Mouse (Mus musculus): ENCODE results near the gene Cpn1.
"Not testable (repeated sequence)": the region's sequence is repeated elsewhere in the genome, so short reads cannot be mapped to it uniquely, and the experiment has no call there.

Cpn1 gene

DNA sequence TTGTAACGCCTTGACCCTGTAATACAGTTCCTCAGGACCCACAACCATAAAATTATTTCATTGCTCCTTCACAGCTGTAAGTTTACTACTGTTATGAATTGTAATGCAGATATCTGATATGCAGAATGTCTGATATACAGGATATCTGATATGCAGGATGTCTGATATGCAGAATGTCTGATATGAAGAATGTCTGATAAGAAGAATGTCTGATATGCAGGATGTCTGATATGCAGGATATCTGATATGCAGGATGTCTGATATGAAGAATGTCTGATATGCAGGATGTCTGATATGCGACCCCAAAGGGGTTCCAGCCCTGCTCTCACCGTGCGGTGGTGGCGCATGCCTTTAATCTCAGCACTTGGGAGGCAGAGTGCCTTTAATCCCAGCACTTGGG lies 4.4 kb downstream of the Cpn1 start:
- no peak for DNase-seq (ENCODE audit: low spot score in 2 of 2)

DNA sequence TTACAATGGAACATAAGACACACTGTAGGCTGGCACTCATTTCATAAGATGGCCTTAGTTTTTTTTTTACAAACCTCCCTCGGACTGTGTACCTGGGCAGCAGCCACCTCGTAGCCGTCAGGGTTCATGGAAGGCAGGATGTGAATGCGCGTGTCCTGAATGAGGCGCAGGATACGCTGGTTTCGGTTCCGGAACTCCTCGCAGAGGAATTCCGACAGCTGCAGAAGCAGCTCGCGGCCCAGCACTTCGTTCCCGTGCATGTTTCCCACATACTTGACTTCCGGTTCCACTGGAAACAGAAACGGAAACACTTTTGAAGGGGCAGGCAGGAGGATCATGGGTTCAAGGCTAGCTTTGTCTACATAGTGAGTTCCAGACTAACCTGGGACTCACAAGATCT lies 5.6 kb downstream of the Cpn1 start:
- DNase-seq (ENCODE audit: low spot score in 2 of 2): no peak

DNA sequence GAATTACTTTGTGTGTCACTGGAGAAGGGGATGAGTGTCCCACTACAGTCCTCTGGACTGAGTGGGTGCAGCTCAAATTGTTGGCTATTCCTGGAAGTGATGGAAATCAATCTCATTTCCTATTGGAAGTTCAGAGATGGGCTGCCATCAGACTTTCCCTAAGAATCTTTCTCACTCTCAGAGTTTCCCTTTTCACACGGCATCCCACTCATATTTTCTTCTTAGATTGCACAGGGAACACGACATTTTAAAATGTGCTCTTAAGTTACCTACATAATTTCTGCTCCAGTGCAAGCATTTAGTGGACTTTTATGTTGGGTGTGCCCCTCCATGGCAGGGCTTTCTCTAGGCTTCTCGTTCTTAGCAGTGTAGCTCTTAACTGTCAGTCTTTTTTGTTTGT lies 8.6 kb downstream of the Cpn1 start:
- no peak for DNase-seq (ENCODE audit: low spot score in 2 of 2)

DNA sequence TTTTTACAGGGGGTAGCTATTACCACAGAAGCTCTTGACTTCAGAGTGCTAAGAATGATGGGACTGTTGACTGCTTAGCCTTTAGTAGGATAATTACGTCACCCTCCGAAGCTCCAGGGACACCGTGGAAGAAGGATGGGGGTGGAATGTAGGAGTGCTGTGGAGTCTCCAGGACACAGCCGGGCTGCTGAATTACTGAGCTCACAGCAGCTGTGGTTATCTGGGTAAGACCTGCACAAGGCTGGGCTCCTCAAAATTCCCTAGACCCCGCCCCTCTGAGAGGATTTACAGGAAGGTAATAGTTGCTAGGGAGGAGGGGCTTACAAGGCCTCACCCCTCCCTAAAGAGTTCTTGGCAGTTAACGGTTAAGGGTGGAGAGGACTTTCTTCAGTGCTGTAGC lies 9.7 kb downstream of the Cpn1 start:
- no peak for DNase-seq (ENCODE audit: low spot score in 2 of 2)

DNA sequence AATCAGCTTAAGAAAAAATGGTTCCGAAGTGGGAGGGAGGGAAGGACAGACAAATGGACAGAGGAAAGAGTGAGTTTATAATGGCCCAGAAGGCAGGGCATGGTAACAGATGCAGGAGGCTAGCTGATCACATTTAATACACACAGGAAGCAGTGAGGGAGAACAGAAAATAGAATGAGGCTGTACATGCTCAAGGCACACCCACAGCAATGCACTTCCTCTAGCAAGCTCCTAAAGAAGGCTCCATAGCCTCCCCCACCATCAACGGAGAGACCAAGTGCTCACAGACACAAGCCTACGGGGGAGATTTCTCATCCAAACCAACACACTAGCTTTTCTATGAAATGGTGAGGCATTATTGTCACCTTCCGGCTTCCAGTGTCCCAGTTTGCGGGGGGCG lies 12.1 kb downstream of the Cpn1 start:
- no peak for DNase-seq (ENCODE audit: low spot score in 2 of 2)

DNA sequence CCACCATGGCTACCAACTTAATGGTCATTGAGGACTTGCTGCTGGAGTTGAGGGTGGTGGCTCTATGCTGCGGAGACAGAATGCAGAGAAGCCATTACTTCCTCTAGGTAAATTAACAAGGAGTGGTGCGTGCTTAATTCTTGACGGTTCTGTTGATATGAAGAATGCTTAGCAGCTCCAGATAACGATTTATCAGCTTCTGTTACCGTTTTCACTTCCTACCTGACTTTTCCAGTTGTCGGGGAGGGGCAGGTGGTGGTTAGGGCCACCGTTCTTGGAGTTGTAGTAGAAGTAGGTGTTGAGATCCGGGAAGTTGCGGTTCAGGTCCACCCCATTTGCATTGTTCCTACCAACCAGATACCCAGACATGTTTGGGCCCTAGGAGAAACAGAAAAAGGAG lies 12.6 kb downstream of the Cpn1 start:
- DNase-seq (ENCODE audit: low spot score in 2 of 2): no peak

DNA sequence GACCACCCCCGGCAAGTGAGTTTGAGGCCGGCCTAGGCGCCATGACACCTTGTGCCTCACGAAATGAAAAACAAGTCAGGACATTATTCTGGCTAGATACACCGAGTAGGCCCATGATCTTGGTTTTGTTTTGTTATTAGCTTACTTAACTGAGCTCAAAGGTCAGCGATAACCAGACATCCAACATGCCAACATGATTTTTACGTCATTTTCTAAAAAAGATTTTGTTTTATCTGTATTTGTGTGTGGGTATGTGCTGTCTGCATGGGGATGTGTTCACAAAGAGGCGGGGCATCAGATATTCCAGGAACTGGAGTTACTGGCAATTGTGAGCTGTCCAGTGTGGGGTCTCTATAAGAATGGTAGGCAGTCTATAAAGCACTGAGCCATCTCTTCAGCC lies 14.2 kb downstream of the Cpn1 start:
- DNase-seq (ENCODE audit: low spot score in 2 of 2): no peak

DNA sequence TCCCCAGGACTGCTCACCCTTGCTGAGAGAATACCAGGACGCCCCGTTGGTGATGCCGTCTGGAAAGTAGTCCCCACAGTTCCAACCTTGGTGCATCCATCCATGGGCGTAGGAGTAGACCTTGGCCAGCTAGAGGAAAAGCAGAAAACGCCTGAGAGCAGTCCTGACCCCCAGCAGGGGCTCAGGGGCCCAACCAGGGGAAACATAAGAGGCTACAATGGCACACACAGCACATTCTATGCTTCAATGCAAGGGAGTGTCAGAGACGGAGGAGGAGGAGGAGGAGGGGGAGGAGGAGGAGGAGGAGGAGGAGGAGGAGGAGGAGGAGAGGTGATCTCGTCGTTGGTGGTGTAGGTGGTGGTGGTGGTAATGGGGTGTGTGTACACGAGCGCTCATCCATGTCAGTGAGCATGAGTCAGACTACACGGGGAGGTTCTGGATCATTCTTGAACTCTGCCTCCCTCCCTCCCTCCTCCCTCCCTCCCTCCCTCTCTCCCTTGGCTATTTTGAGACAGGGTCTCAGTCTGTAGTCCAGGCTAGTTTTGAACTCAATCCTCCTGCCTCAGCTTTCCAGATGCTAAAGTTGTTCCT lies 17.8 kb downstream of the Cpn1 start:
- DNase-seq (ENCODE audit: low spot score in 2 of 2): no peak

DNA sequence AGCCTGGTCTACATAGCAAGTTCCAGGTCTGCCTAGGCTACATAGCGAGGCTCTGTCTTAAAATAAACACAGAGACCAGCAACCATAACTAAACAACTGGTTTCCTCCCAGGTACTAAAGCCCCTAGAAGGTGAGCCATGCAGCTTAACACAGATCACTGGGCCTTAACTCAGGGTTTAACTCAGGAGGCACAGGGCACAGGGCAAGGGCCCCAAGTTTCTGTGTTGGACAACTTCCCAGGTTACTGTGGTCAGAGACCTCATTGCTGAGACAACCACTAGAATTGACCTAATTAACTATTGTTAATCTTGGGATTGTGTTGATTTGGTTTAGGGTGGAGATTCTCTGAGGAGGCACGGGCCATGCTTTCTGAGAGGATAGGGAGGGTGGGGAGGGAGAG lies 19.9 kb downstream of the Cpn1 start:
- DNase-seq (ENCODE audit: low spot score in 2 of 2): no peak

DNA sequence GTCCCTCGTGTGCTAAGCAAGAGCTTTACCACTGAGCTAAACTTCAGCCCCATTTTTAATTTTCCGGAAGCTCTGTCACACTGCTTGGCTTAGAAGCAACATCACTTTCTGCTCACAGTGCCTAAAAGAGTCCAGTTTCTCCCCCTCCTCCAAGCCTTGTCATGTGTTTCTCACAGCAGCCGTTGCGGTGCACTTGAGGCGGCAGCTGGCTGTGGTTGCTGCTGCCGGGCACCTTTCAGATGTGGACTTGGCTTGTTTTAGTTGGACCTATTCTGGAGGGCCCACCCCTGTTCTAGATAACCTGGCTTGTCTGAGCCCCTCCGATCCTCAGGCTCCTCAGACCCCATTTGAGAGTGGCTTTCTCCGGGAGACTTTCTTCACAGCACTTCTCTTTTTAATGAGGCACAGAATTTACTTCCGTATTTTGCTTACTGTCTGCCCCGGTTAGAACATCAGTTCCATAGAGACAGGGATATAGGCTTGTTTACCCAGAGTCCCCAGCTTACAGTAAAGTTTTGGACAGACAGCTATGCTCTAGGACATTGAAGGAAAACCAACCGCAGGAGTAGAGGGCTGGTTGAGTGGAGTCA lies 20.8 kb downstream of the Cpn1 start:
- no peak for DNase-seq (ENCODE audit: low spot score in 2 of 2)

DNA sequence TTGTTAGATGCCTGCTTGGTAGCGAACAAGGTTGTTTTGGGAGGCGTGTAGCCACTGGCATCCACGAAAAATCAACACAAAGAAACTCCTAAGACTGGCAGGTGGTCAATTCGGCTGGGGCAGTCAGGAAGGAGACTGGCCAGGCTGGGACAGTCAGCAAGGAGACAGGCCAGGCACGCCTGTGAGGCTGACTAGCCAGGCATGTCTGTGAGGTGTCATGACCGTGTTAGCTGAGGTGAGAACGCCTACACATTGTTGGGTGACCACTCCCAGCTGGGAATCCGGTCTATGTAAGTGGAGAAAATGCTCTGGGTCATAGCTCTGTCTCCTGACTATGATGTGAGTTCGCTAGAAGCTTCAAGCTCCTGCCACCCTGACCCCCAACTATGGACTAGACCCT lies 23.6 kb downstream of the Cpn1 start:
- DNase-seq (ENCODE audit: low spot score in 2 of 2): no peak

DNA sequence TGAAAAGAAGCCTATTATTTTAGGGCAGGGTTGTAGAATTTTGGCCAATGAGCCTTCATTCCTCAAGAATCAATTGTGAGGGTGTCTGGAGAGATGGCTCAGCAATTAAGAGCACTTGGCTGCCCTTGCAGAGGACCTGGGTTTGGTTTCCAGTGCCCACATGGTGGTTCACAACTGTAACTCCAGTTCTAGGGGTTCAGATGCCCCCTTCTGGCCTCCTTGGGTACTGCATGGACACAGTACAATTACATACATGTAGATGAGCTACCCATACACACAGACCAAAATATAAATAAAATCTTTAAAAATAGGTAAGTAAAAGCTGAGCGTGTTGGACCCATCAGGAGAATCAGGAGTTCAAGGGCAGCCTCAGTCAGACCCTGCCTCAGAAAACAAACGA lies 25.2 kb downstream of the Cpn1 start:
- DNase-seq (ENCODE audit: low spot score in 2 of 2): no peak

DNA sequence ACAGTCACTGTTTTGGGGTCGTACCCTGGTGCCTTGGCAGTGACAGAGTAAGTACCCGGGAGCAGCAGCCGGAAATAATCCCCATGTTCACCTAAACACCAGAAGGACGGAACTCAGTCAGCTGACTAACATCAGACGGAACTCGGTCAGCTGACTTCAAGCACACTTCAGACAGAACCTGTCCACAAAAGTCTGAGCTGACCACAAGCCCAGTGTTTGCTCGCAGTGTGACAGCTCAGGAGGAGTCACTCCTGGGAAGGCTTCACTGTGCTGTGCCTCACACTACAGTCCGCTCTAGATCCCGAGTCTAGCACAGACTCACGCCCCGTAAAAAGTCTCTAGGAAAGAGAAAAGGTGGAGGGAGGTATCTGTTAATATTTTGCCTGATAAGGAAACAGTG lies 26.3 kb downstream of the Cpn1 start:
- DNase-seq (ENCODE audit: low spot score in 2 of 2): no peak

DNA sequence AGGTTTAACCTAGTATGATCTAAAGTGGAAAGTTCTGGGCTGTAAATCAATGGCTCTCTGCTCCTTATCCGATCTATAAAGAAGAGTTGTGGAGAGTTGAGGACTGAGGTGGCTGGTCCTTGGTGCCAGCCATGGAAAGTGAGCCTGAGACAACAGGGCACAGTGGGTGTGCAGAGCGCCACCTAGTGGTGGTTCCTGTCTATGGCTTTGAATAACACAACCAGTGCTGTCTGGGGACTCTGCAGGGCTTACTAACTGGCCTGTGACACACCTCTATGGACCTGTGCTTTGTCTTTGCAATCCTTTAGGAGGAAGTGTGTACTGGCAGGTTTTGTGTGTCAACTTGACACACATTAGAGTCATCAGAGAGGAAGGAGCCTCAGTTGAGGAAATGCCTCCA lies 27.2 kb downstream of the Cpn1 start:
- peak; percentile 49 to 70 for DNase-seq (ENCODE audit: low spot score in 2 of 2)

DNA sequence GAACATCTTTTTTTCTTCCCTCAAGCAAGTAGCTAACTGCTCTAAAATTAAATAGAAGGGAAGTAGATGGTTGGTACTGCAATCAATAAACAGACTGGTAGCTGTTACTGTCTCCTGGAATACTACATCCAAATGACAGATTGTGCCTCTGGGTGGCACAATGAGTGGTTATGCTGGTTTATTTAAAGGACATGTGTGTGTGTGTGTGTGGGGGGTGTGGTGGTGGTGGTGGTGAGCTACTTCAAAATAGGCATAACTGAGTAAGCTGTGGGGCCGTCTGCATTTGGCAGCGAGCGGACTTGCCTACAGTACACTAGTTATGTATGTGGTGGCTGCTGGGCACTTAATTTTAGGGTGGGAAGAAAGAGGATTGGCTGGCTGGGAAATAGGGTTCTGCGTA lies 28.5 kb downstream of the Cpn1 start:
- no peak for DNase-seq (ENCODE audit: low spot score in 2 of 2)

DNA sequence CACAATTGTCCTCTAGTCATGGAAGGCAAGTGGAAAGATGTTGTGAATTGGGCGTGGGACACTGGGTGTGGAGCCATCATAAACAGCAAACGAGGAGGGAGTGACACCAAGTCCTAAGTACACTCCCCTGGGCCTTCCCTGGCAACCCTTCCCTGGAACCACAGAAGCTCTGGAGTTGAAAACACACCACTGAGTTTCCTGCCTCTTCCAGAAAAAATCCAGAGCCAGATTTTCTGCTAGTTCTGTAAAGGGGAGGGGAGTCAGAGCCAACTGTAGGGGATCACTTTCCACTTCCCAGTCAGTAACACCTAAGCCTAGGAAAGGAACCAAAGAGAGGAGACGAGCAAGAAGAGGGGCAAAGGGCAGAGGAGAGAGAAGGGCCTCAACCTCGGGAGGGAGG lies 29.0 kb downstream of the Cpn1 start:
- DNase-seq (ENCODE audit: low spot score in 2 of 2): no peak

DNA sequence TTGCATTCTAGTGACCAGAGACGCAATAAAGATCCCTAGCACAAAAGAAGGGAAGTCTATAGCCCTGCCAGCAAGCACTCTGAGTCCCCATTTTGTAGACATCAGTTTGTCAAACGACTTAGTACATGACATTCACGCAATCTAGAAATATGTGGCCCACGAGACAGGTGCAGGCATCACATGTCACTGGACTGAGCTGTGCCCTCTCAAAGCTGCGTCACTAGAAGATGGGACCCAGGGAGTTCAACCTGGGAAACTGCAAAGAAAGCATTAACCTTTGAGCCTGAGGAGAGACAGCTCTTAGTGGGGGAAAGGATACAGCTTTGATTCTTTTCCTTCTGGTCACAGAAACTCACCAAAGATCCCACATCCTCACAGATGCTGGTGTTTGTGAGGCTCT lies 31.1 kb downstream of the Cpn1 start:
- no peak for DNase-seq (ENCODE audit: low spot score in 2 of 2)

DNA sequence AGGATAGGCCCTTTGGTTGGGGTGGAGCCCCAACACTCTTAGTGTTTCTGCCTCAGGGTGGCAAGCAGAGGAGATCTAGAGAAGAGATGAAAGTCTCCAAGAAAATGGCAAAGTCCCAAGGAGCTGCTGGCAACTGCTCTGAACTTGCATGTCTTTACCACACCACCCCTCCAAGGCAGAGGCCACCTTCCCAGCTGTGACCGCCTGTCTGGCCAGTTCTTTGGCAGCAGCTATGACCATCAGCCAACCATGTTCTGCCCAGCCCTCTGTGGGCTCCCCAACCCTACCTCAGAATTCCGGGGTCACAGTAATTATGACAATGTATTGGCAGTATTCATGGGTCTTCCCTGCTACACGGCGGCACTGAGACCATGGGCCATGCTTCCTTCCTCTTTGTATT lies 31.5 kb downstream of the Cpn1 start:
- DNase-seq (ENCODE audit: low spot score in 2 of 2): no peak

DNA sequence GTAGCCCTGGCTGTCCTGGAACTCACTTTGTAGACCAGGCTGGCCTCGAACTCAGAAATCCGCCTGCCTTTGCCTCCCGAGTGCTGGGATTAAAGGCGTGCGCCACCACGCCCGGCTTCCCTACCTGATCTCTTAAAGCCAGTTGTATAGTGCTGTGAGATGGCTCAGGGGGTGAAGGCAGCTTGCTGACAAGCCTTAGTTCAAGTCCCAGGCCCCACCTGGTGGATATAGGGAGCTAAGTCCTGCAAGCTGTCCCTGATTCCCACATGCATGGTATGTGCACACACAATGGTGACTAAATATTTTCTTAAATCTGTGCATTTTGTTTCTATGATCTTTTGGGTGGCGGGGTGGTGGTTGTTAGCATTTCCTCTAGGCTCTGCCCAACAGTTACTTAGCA lies 33.4 kb downstream of the Cpn1 start:
- DNase-seq (ENCODE audit: low spot score in 2 of 2): not testable (repeated sequence)

DNA sequence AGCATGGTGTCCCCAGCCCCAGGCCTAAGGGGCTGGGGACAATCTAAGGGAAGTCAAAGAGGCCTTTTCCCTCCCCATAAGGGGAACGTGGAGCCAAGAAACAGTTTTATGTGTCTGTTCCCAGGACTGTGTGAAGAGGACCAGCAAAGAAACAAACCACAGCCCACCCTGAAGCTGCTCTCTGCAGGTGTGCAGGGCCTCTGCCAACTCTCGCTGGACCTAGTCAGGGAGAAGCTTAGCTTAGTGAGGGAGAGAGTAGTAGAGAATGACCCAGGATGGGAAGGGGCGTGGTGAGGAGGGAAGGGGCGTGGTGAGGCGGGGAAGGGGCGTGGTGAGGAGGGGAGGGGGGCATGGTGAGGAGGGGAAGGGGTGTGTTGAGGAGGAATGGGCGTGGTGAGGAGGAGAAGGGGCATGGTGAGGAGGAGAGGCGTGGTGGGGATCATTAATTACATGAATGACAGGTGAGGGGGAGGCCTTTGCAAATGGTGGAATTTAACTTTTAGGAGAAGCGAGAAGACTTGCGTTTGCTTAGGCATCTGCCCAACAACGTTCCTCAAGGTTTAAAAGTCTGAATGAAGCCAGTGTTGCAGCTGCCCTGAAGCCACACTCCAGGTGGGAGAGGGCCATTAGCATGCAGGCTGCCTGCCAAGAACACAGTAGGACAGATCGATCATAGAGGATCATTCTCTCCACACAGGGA lies 37.1 kb downstream of the Cpn1 start:
- DNase-seq (ENCODE audit: low spot score in 2 of 2): no peak

DNA sequence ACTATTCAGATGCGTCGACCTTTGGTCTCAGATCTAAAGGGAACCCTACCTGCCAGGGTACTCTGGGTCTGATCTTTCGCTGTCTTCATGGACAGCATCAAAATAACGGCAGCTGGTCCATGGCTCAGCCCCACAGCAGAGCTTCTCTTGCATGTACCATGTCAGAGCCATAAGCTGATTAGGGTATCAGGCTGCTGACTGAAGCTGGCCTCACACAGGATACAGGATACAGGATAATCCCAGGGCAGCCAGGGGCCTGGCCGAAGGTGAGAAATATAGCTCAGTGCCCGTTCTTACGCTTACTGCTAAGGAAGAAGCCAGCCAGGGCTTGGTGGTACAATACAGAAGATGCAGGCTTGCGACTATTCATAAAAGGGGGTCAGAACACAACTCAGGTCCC lies 41.8 kb downstream of the Cpn1 start:
- no peak for DNase-seq (ENCODE audit: low spot score in 2 of 2)

DNA sequence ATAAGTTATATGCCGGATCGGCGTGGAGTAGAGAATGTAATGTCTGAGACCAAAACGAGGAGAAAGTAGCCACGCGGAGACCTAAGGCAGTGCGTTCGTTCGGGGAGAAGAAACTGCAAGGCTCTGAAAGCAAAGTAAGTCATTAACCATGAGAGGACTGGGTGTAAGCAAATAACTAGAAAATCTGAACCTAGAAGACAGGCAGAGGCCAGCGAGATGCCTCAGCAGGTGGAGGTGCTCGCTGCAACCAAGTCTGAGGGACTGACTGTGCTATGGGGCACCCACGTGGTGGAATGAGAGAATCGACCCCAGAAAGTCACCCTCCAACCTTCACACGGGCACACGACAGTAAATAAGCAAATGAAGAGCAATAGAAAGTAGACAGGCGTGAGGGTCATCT lies 43.3 kb downstream of the Cpn1 start:
- DNase-seq (ENCODE audit: low spot score in 2 of 2): no peak

DNA sequence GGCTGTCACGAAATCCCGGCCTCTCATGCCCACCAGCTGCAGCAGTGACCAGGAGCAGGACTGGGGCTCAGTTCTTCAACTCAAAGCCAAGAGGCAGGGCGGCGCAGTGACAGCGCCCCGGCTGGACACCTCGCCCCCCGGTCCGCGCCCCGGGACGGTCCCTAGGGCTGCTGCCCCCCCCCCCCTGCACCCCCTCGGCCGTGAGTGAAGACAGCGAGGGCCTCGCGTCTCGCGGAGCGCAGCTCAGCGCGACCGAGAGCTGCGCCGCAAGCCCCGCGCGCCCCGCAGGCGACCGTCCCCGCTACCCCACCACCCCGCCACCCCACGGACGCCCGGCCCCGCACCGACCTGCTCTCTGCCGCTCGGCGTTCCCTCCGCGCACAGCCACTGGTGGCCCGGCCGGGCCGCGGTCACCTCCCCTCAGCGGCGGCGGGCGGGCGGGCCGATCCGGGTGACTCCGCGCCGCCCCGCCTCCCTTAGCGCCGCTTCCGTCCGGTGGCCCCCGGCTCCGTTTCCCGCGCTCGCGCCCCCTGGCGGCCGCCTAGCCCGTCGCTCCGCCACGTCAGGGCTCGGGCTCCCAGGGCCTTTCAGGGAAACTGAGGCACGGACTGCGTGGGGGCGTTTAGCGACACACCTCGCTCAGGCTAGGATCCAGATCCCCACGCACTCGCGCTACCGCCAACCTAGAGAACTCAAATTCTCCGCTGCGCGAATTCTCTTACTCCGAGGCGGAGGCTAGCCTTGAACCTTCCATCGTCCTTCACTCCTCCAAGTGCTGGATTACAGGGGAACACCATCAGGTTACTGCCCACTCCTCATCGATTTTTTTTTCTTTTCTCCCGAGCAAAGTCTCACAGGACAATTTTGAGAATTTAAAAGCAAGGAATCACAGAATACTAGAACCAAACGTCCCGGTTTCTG lies 46.3 kb downstream of the Cpn1 start, which contains the start of gene Dnmbp:
Gene Dnmbp (minus strand): TSS at position 423 of the 921 bp plus-strand sequence.
- peak; percentile 79 to 92 for DNase-seq (ENCODE audit: low spot score in 2 of 2)

Measured in urinary bladder, postnatal 4 days (tissue).